Mouse (Mus musculus): ENCODE measurements around the gene Olfr549.

Gene Olfr549

GRCm38 (mm10) chr7:102597378-102598031, 47.8 kb downstream of the Olfr549 start, which contains the start of gene Olfr552:
Olfr552 (plus strand) TSS chr7:102597770.
- no peak for DNase-seq (ENCODE audit: low spot score)

Measured in urinary bladder, postnatal 14 days (tissue).